Mouse (Mus musculus) intestine, embryonic 16.5 days (tissue): ENCODE results near the gene Fxr1. TPM values are rescaled to one million over a fixed set of nuclear protein-coding genes. Genes with fewer than 3 reads are reported as not detected.
"Not testable (repeated sequence)": the region's sequence is repeated elsewhere in the genome, so short reads cannot be mapped to it uniquely, and the experiment has no call there.

Source experiments
- ATAC-seq: fragments of 200-750 bp; cut with Nextera tagmentation; 2 replicates; pipeline ENCODE4 v1.8.0; 2017; ENCODE audit warnings: moderate TSS enrichment, moderate library complexity
- H3K27ac ChIP-seq: fragments of 300-500 bp; sonication (generic); 2 replicates; pipeline ENCODE4 v1.5.1; 2014; ENCODE audit warnings: mild to moderate bottlenecking, low read length
- H3K27me3 ChIP-seq: fragments of 300-500 bp; sonication (generic); replicated peaks from 2 replicates; pipeline ENCODE4 v1.6.1; 2014; ENCODE audit warnings: low read length, control low read depth, mixed read lengths; ENCODE audit not compliant: control insufficient read depth, insufficient read depth
- H3K36me3 ChIP-seq: fragments of 300-500 bp; sonication (generic); 2 replicates; pipeline ENCODE4 v1.6.1; 2014; ENCODE audit warnings: low read length, control low read depth; ENCODE audit not compliant: control insufficient read depth, insufficient read depth
- H3K4me1 ChIP-seq: fragments of 300-500 bp; sonication (generic); 2 replicates; pipeline ENCODE4 v1.6.1; 2014; ENCODE audit warnings: low read length, control low read depth, mixed read lengths; ENCODE audit not compliant: control insufficient read depth, insufficient read depth
- H3K4me2 ChIP-seq: fragments of 300-500 bp; sonication (generic); 2 replicates; pipeline ENCODE4 v1.6.1; 2014; ENCODE audit warnings: low read depth, low read length, control low read depth
- H3K4me3 ChIP-seq: fragments of 300-500 bp; sonication (generic); 2 replicates; pipeline ENCODE4 v1.5.1; 2014; ENCODE audit warnings: mild to moderate bottlenecking, low read length
- H3K9ac ChIP-seq: fragments of 300-500 bp; sonication (generic); 2 replicates; pipeline ENCODE4 v1.6.1; 2014; ENCODE audit warnings: low read depth, low read length
- H3K9me3 ChIP-seq: fragments of 300-500 bp; sonication (generic); 2 replicates; pipeline ENCODE4 v1.6.1; 2016; ENCODE audit warnings: low read length, control low read depth; ENCODE audit not compliant: control insufficient read depth
- WGBS: fragments of 180-500 bp; shearing (Covaris S2); extraction: QIAGEN DNeasy Blood & Tissue Kit; methylation state at CpG from one replicate; pipeline ENCODE4 v1.1.7; 2014; 5-methylcytosine and 5-hydroxymethylcytosine counted together
- polyA plus RNA-seq: library from polyadenylated mRNA; unstranded; fragments of >200 nt; fragmentation: Nextera tagmentation; extraction: Ambion mirVana; gene quantifications from 2 replicates; pipeline ENCODE4 v1.2.1, GENCODE M21; 2015

Fxr1 gene
- polyA plus RNA-seq, 1 experiment from 2014 or later, result 35.3 TPM

- H3K27ac ChIP-seq, result no peak overlapping the region
- no peak overlapping the region for H3K4me2 ChIP-seq
- no peak overlapping the region for H3K9ac ChIP-seq
- WGBS, result 78% methylated on average over 3 of the region's 3 CpGs
- H3K36me3 ChIP-seq, result no peaks in the 10 kb centered on the region
- H3K4me1 ChIP-seq, result no peaks in the 10 kb centered on the region
- H3K27me3 ChIP-seq, result no peaks in the 10 kb centered on the region
- no peak for ATAC-seq
- H3K4me3 ChIP-seq, result no peak overlapping the region
- H3K9me3 ChIP-seq, result no peaks in the 10 kb centered on the region
These were observed 14.1 kb downstream of the Fxr1 start for GRCm38 (mm10) chr3:34033720-34034364.

DNA sequence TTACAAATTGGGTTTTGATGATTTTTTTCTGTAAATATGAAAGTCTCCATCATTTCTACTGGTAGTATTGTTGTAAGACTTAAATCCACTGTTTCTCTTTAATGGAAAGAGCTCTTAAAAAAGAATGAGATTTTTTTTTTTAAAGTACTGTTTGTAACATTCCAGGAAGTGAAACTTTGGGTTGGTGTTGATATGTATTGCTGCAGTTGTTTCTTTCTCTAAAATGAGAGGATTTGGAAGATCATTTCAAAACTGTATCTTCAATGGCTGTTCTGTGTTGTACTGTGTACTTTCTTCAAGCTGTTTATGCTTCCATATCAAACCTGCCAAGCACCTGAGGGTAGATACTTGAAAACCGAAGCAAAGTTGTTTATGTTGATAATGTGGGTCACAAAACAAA, 15.1 kb downstream of the Fxr1 start:
- H3K9ac ChIP-seq, result no peak overlapping the region
- H3K4me3 ChIP-seq, result no peak overlapping the region
- 53% methylated on average over 1 of the region's 1 CpGs for WGBS
- H3K27me3 ChIP-seq, result no peaks in the 10 kb centered on the region
- ATAC-seq, result no peak
- H3K27ac ChIP-seq, result no peak overlapping the region
- no peaks in the 10 kb centered on the region for H3K9me3 ChIP-seq
- no peak overlapping the region for H3K4me2 ChIP-seq
- H3K4me1 ChIP-seq, result no peaks in the 10 kb centered on the region
- H3K36me3 ChIP-seq, result no peaks in the 10 kb centered on the region

DNA sequence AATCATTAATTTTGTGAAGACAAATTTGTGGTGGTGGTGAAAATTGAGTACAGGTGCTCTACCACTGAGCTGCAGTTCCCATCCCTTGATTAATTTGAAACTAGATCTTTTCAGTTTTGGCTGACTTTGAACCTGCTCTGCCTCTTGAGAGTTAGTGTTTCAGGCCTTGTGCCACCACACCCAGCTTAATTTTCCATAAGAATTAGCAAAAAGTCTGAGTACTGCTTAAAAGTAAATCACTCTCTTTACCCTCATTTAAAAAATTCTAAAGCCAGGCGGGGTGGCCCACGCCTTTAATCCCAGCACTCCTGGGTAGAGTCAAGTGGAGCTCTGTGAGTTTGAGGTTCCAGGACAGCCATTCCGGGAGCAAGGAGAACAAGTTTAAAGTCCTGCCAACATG, 16.0 kb downstream of the Fxr1 start:
- no peak overlapping the region for H3K27ac ChIP-seq
- H3K9me3 ChIP-seq, result no peaks in the 10 kb centered on the region
- H3K9ac ChIP-seq, result no peak overlapping the region
- H3K4me1 ChIP-seq, result no peaks in the 10 kb centered on the region
- no peak for ATAC-seq
- no peaks in the 10 kb centered on the region for H3K27me3 ChIP-seq
- no peak overlapping the region for H3K4me2 ChIP-seq
- no peak overlapping the region for H3K4me3 ChIP-seq
- WGBS, result 89% methylated on average over 3 of the region's 3 CpGs
- no peaks in the 10 kb centered on the region for H3K36me3 ChIP-seq

DNA sequence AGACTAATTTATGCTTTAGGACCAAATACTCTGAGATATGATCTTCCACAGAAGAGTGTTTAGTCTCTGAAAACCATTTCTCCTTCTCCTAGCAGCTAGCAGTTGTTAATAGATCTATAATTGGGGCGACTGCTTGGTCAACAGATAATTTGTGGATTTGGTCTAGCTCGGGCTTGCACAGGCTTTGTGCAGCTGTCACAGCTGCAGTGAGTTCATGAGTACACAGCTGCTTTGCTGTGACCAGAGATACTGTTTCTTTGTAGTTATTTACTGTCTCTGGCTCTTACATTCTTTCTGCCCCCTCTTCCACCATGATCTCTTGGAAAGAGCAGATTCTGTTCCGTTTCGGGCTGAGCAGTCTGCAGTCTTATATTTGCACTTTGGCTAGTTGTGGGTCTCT, 22.2 kb downstream of the Fxr1 start:
- Histone ChIP-seq H3K4me1 (no peaks in the 10 kb centered on the region), H3K9ac (no peak overlapping the region), H3K4me3 (no peak overlapping the region), H3K9me3 (no peaks in the 10 kb centered on the region), H3K4me2 (no peak overlapping the region), H3K27me3 (no peaks in the 10 kb centered on the region), H3K27ac (no peak overlapping the region), H3K36me3 (no peaks in the 10 kb centered on the region)
- 85% methylated on average over 4 of the region's 4 CpGs for WGBS
- no peak for ATAC-seq

GRCm38 (mm10) chr3:34062352-34062751, 42.6 kb downstream of the Fxr1 start:
- no peak overlapping the region for H3K9ac ChIP-seq
- no peaks in the 10 kb centered on the region for H3K9me3 ChIP-seq
- H3K4me2 ChIP-seq, result no peak overlapping the region
- ATAC-seq, result no peak
- 0 out of 2 replicates have a peak, but pooled peaks cover 2% of the 10 kb centered on the region for H3K36me3 ChIP-seq
- no peaks in the 10 kb centered on the region for H3K4me1 ChIP-seq
- H3K4me3 ChIP-seq, result no peak overlapping the region
- no peak overlapping the region for H3K27ac ChIP-seq
- H3K27me3 ChIP-seq, result no peaks in the 10 kb centered on the region
- WGBS, result 92% methylated on average over 2 of the region's 2 CpGs

DNA sequence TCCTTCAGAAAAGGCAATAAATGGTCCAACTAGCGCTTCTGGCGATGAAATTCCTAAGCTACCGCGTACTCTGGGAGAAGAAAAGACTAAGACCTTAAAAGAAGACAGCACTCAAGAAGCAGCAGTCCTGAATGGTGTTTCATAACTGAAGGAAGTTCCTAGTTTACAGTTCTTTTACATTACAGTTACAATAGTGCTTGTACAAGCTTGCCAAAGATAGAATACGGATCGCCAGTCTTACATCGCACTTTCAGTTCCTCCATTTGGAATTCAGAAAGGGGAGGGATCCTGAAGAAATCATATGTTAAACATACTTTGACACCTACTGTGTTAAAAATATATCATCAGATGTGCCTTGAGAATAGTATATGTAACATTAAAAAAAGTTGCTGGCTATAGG, 49.2 kb downstream of the Fxr1 start:
- H3K36me3 ChIP-seq, H3K4me3 ChIP-seq, H3K4me2 ChIP-seq, H3K9me3 ChIP-seq, ATAC-seq, H3K9ac ChIP-seq, H3K4me1 ChIP-seq, H3K27ac ChIP-seq, H3K27me3 ChIP-seq: not testable (repeated sequence)
- WGBS, result 93% methylated on average over 7 of the region's 7 CpGs

DNA sequence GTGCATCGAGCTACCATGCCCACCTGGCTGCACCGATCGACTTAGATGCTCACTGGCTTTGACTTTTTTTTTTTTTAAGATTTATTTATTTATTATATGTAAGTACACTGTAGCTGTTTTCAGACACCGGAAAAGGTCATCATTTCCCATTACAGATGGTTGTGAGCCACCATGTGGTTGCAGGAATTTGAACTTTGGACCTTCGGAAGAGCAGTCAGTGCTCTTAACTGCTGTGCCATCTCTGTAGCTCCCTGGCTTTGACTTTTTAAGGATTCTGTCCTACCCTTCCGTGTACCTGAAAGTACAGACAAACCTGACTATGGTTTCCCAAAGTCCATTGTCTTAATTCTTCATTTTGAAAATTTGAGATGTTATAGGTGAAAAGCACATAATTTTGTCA, 53.0 kb downstream of the Fxr1 start:
- Histone ChIP-seq H3K4me3 (no peak overlapping the region), H3K27ac (no peak overlapping the region), H3K4me2 (no peak overlapping the region), H3K36me3 (0 out of 2 replicates have a peak, but pooled peaks cover 6% of the 10 kb centered on the region), H3K4me1 (no peaks in the 10 kb centered on the region), H3K9ac (no peak overlapping the region), H3K9me3 (no peaks in the 10 kb centered on the region), H3K27me3 (no peaks in the 10 kb centered on the region)
- ATAC-seq, result no peak; the same call in 1 of the 2 replicates
- WGBS, result 91% methylated on average over 6 of the region's 6 CpGs

GRCm38 (mm10) chr3:34076058-34076759, 56.5 kb downstream of the Fxr1 start:
- ATAC-seq, result 0 out of 2 replicates have a peak, but pooled peaks have one; percentile 10

GRCm38 (mm10) chr3:34080900-34081662, 61.3 kb downstream of the Fxr1 start, which contains the start of gene Dnajc19:
Gene Dnajc19, minus strand, starts transcription at chr3:34081321.
- peak within 1 kb of the TSS; percentile 79 for H3K4me3 ChIP-seq
- H3K27me3 ChIP-seq, result no peaks in the 10 kb centered on the region
- under 1% methylated on average over 50 of the region's 50 CpGs for WGBS
- H3K9ac ChIP-seq, result peak within 1 kb of the TSS; percentile 87
- no peaks in the 10 kb centered on the region for H3K9me3 ChIP-seq
- H3K4me1 ChIP-seq, result peaks cover 9% of the 10 kb centered on the region
- peak; percentile 97 for ATAC-seq
- peak within 1 kb of the TSS; percentile 63 for H3K4me2 ChIP-seq
- H3K27ac ChIP-seq, result peak within 1 kb of the TSS; percentile 72
- peaks cover 4% of the 10 kb centered on the region; the same call in 1 of the 2 replicates for H3K36me3 ChIP-seq

More at GRCm38 (mm10) chr3:34076058-34076759, 56.5 kb downstream of the Fxr1 start:
- peaks cover 9% of the 10 kb centered on the region for H3K4me1 ChIP-seq
- no peak overlapping the region for H3K27ac ChIP-seq
- H3K4me2 ChIP-seq, result no peak overlapping the region
- H3K4me3 ChIP-seq, result no peak overlapping the region
- no peaks in the 10 kb centered on the region for H3K9me3 ChIP-seq
- H3K36me3 ChIP-seq, result peaks cover 10% of the 10 kb centered on the region; the same call in 1 of the 2 replicates
- no peak overlapping the region for H3K9ac ChIP-seq
- no peaks in the 10 kb centered on the region for H3K27me3 ChIP-seq
- WGBS, result 63% methylated on average over 6 of the region's 6 CpGs
